Mouse (Mus musculus): ENCODE data around the gene Tbck.

- TF ChIP-seq CTCF (IDR thresholded peaks at IDR 0.05; ENCODE audit: borderline replicate concordance, insufficient read depth, low read length), result no peak
- no peak for TF ChIP-seq POLR2A (IDR thresholded peaks at IDR 0.05; ENCODE audit: low read depth, low read length)
Measured at GRCm38 (mm10) chr3:132842676-132843075, 158.7 kb downstream of the Tbck start.

All from embryonic fibroblast, embryonic 13.5 days (primary cell).